Mouse (Mus musculus) central nervous system, embryonic 14 days (tissue): ENCODE results near the gene 4930455H04Rik. TPM values are rescaled to one million over a fixed set of nuclear protein-coding genes. Genes with fewer than 3 reads are reported as not detected.

Experiments
- polyA plus RNA-seq: library from polyadenylated mRNA; depleted of rRNA; stranded (reverse); fragments of >200 nt; gene quantifications from 2 replicates; pipeline ENCODE4 v1.2.3, GENCODE M21; 2012; rRNA removed

Gene 4930455H04Rik
- polyA plus RNA-seq: not detected in 2 replicates

GRCm38 (mm10) chr3:116967967-116968366 lies at the start of gene 4930455H04Rik:
4930455H04Rik (plus strand) TSS chr3:116968267.

GRCm38 (mm10) chr3:116968540-116968997 lies 502 bp downstream of the 4930455H04Rik start, which contains the start of gene Palmd:
Palmd (minus strand) TSS chr3:116968987.

Other genes with a start within 250 kb of the 4930455H04Rik start
- 13.8 and 15.0 TPM in 2 replicates for gene Agl, start 160.1 kb upstream of the 4930455H04Rik start, polyA plus RNA-seq
- gene Frrs1, start 108.8 kb upstream of the 4930455H04Rik start, polyA plus RNA-seq: 3.1 and 3.4 TPM in 2 replicates
- gene Palmd, start 720 bp downstream of the 4930455H04Rik start, polyA plus RNA-seq: 9.9 and 10.6 TPM in 2 replicates